Mouse (Mus musculus) lung, postnatal 0 days (tissue): ENCODE measurements at regions not wholly inside any gene's neighbourhood (a gene's known extent, or its start where the extent isn't known, plus 50 kb on each side); places are given as distances from the start of the nearest gene placed in this dataset.

Experiments used
- CTCF ChIP-seq: IDR thresholded peaks from 2 replicates; pipeline ENCODE4 v1.5.1; 2016; ENCODE audit warnings: antibody characterized with exemption, mild to moderate bottlenecking
- EP300 ChIP-seq: IDR thresholded peaks from 2 replicates; pipeline ENCODE4 v1.6.1; 2016; ENCODE audit warnings: antibody characterized with exemption, mild to moderate bottlenecking, control low read depth

DNA sequence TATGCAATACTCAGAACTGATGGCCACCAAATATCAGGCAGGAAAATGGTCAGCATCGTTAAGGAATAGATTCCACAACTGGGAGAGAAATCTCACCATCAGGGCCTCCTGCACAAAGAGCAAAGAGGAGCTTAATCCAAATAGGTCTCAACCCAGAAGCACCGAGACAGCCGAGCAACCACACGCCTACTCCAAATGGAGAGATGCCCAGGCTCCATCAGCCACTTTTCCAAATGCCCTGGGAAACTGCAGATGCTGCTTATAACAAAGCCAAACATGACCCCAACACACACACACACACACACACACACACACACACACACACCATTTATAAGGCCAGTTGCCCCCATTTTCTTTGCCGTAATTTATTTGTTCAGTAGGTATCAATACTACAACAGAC lies 136.2 kb upstream of the Castor2 start:
- TF ChIP-seq CTCF (no peak), EP300 (no peak)
